Mouse (Mus musculus) testis, adult 2 months (tissue): ENCODE data around the gene Fsd1l.
A peak's percentile ranks its signal among the peaks of the same experiment; 100 is the strongest.

Experiments
- CTCF ChIP-seq: fragments of 200-500 bp; IDR thresholded peaks from 2 replicates; pipeline ENCODE4 v1.5.1; 2012; ENCODE audit warnings: low read depth, mild to moderate bottlenecking, inconsistent platforms, low read length, moderate library complexity; ENCODE audit not compliant: control insufficient read depth, insufficient read depth, insufficient replicate concordance
- POLR2A ChIP-seq: fragments of 200-500 bp; IDR thresholded peaks from 2 replicates; pipeline ENCODE4 v1.6.1; 2012; ENCODE audit warnings: low read depth, mild to moderate bottlenecking, inconsistent platforms, low read length, moderate library complexity; ENCODE audit not compliant: control insufficient read depth

DNA sequence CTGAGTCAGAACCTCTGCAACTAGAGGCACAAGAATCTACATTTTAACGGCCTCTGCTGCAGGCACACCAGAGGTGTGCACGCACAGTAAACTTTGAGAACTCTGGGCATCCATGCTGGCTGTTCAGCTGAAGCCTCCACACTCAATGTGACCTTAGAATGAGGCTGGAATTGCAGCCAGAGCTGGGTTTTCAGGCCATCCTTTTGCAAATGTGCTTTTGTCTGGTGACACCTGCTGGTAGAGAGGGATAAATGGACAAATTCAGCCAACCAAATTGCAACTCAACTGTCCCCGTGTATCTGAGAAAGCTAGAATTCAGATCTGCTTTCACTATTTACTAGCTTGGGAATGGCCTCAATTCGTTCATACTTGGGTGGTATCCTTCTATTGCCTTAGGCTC lies 37.1 kb upstream of the Fsd1l start:
- TF ChIP-seq CTCF (peak; percentile 11; the same call in 1 of the 2 replicates), POLR2A (no peak)
